Mouse (Mus musculus) limb, embryonic 11.5 days (tissue): ENCODE results near the gene Apopt1. TPM values are rescaled to one million over a fixed set of nuclear protein-coding genes. Genes with fewer than 3 reads are reported as not detected.
"Not testable (repeated sequence)": the region's sequence is repeated elsewhere in the genome, so short reads cannot be mapped to it uniquely, and the experiment has no call there.

ENCODE experiments used
- ATAC-seq: fragments of 200-750 bp; cut with Nextera tagmentation; 2 replicates; pipeline ENCODE4 v1.8.0; 2017; ENCODE audit warnings: low read depth; ENCODE audit not compliant: insufficient number of reproducible peaks, low FRiP score, low TSS enrichment
- DNase-seq: peaks from one replicate; pipeline ENCODE4 v3.0.0-alpha.2; 2015; ENCODE audit warnings: low spot score
- H3K27ac ChIP-seq: fragments of 300-500 bp; sonication (generic); replicated peaks from 2 replicates; pipeline ENCODE4 v1.5.1; 2014; ENCODE audit warnings: low read depth, mild to moderate bottlenecking, low read length
- H3K27me3 ChIP-seq: fragments of 300-500 bp; sonication (generic); 2 replicates; pipeline ENCODE4 v1.6.1; 2014; ENCODE audit warnings: mild to moderate bottlenecking, low read length, mixed read lengths; ENCODE audit not compliant: control insufficient read depth, insufficient read depth
- H3K36me3 ChIP-seq: fragments of 300-500 bp; sonication (generic); 2 replicates; pipeline ENCODE4 v1.6.1; 2014; ENCODE audit warnings: mild to moderate bottlenecking, low read length, moderate library complexity, mixed read lengths; ENCODE audit not compliant: control insufficient read depth, insufficient read depth
- H3K4me1 ChIP-seq: fragments of 300-500 bp; sonication (generic); 2 replicates; pipeline ENCODE4 v1.6.1; 2014; ENCODE audit warnings: low read length, mixed read lengths; ENCODE audit not compliant: control insufficient read depth, insufficient read depth
- H3K4me2 ChIP-seq: fragments of 300-500 bp; sonication (generic); 2 replicates; pipeline ENCODE4 v1.6.1; 2014; ENCODE audit warnings: low read depth, mild to moderate bottlenecking, moderate library complexity; ENCODE audit not compliant: severe bottlenecking
- H3K4me3 ChIP-seq: fragments of 300-500 bp; sonication (generic); 2 replicates; pipeline ENCODE4 v1.5.1; 2014; ENCODE audit warnings: low read depth, low read length
- H3K9ac ChIP-seq: fragments of 300-500 bp; sonication (generic); 2 replicates; pipeline ENCODE4 v1.6.1; 2014; ENCODE audit warnings: mild to moderate bottlenecking, low read length
- H3K9me3 ChIP-seq: fragments of 300-500 bp; sonication (generic); 2 replicates; pipeline ENCODE4 v1.6.1; 2016; ENCODE audit warnings: low read length; ENCODE audit not compliant: control insufficient read depth
- WGBS: fragments of 180-500 bp; shearing (Covaris S2); extraction: QIAGEN DNeasy Blood & Tissue Kit; methylation state at CpG from one replicate; pipeline ENCODE4 v1.1.7; 2014; 5-methylcytosine and 5-hydroxymethylcytosine counted together
- polyA plus RNA-seq: library from polyadenylated mRNA; unstranded; fragments of >200 nt; fragmentation: Nextera tagmentation; extraction: Ambion mirVana; gene quantifications from 2 replicates; pipeline ENCODE4 v1.2.1, GENCODE M21; 2014

Apopt1 gene
- polyA plus RNA-seq, 1 experiment from 2014 or later: 55.1 TPM

GRCm38 (mm10) chr12:111736676-111737075 is 23.6 kb downstream of the Apopt1 start:
- H3K9ac ChIP-seq, H3K4me2 ChIP-seq, H3K4me1 ChIP-seq, H3K36me3 ChIP-seq, H3K9me3 ChIP-seq, DNase-seq, H3K27me3 ChIP-seq, H3K4me3 ChIP-seq, H3K27ac ChIP-seq, ATAC-seq: not testable (repeated sequence)
- 89% methylated on average over 8 of the region's 8 CpGs for WGBS

GRCm38 (mm10) chr12:111737370-111737769 is 24.3 kb downstream of the Apopt1 start:
- DNase-seq (no peak), ATAC-seq (no peak)
- no peaks in the 10 kb centered on the region for H3K9me3 ChIP-seq

GRCm38 (mm10) chr12:111738754-111739153 is 25.7 kb downstream of the Apopt1 start:
- ATAC-seq: no peak

More at GRCm38 (mm10) chr12:111737370-111737769, 24.3 kb downstream of the Apopt1 start:
- Histone ChIP-seq H3K4me1 (no peaks in the 10 kb centered on the region), H3K4me3 (no peak overlapping the region), H3K27me3 (no peaks in the 10 kb centered on the region), H3K4me2 (no peak overlapping the region), H3K9ac (no peak overlapping the region), H3K27ac (no peak overlapping the region), H3K36me3 (no peaks in the 10 kb centered on the region)
- 70% methylated on average over 9 of the region's 9 CpGs for WGBS

GRCm38 (mm10) chr12:111741338-111741737 is 28.3 kb downstream of the Apopt1 start:
- no peak overlapping the region for H3K4me2 ChIP-seq
- no peaks in the 10 kb centered on the region for H3K27me3 ChIP-seq
- H3K9ac ChIP-seq: no peak overlapping the region
- ATAC-seq (no peak), DNase-seq (no peak)
- no peaks in the 10 kb centered on the region for H3K36me3 ChIP-seq
- 0 out of 2 replicates have a peak, but pooled peaks cover 1% of the 10 kb centered on the region for H3K4me1 ChIP-seq
- H3K4me3 ChIP-seq: no peak overlapping the region
- no peaks in the 10 kb centered on the region for H3K9me3 ChIP-seq
- no peak overlapping the region for H3K27ac ChIP-seq
- 42% methylated on average over 8 of the region's 8 CpGs for WGBS

More at GRCm38 (mm10) chr12:111738754-111739153, 25.7 kb downstream of the Apopt1 start:
- Histone ChIP-seq H3K27ac (no peak overlapping the region), H3K4me3 (no peak overlapping the region), H3K4me1 (no peaks in the 10 kb centered on the region), H3K4me2 (no peak overlapping the region), H3K27me3 (no peaks in the 10 kb centered on the region), H3K9ac (no peak overlapping the region), H3K9me3 (no peaks in the 10 kb centered on the region), H3K36me3 (no peaks in the 10 kb centered on the region)
- WGBS: 13% methylated on average over 3 of the region's 3 CpGs
- peak; percentile 70 for DNase-seq

GRCm38 (mm10) chr12:111743419-111743818 is 30.4 kb downstream of the Apopt1 start:
- Histone ChIP-seq H3K36me3 (no peaks in the 10 kb centered on the region), H3K9ac (no peak overlapping the region), H3K27ac (no peak overlapping the region), H3K4me1 (0 out of 2 replicates have a peak, but pooled peaks cover 3% of the 10 kb centered on the region), H3K4me2 (no peak overlapping the region), H3K4me3 (no peak overlapping the region), H3K27me3 (no peaks in the 10 kb centered on the region), H3K9me3 (no peaks in the 10 kb centered on the region)
- ATAC-seq (no peak), DNase-seq (no peak)
- WGBS: 71% methylated on average over 2 of the region's 2 CpGs

GRCm38 (mm10) chr12:111743981-111744423 is 30.9 kb downstream of the Apopt1 start:
- Histone ChIP-seq H3K9me3 (no peaks in the 10 kb centered on the region), H3K4me2 (no peak overlapping the region), H3K4me3 (no peak overlapping the region), H3K36me3 (no peaks in the 10 kb centered on the region), H3K4me1 (0 out of 2 replicates have a peak, but pooled peaks cover 3% of the 10 kb centered on the region), H3K9ac (no peak overlapping the region), H3K27me3 (no peaks in the 10 kb centered on the region), H3K27ac (no peak overlapping the region)
- 85% methylated on average over 11 of the region's 11 CpGs for whole genome bisulfite sequencing
- DNase-seq: no peak
- no peak for ATAC-seq

- H3K27ac ChIP-seq: no peak overlapping the region
Measured at GRCm38 (mm10) chr12:111745274-111745673, 32.2 kb downstream of the Apopt1 start.

GRCm38 (mm10) chr12:111746091-111746490 is 33.0 kb downstream of the Apopt1 start:
- H3K27me3 ChIP-seq: no peaks in the 10 kb centered on the region
- H3K36me3 ChIP-seq: no peaks in the 10 kb centered on the region
- H3K4me1 ChIP-seq: 0 out of 2 replicates have a peak, but pooled peaks cover 3% of the 10 kb centered on the region
- no peak for ATAC-seq
- no peak for DNase-seq
- no peaks in the 10 kb centered on the region for H3K9me3 ChIP-seq
- no peak overlapping the region for H3K9ac ChIP-seq
- no peak overlapping the region for H3K4me3 ChIP-seq
- WGBS: 72% methylated on average over 5 of the region's 5 CpGs
- no peak overlapping the region for H3K4me2 ChIP-seq
- no peak overlapping the region for H3K27ac ChIP-seq

More at GRCm38 (mm10) chr12:111745274-111745673, 32.2 kb downstream of the Apopt1 start:
- 71% methylated on average over 6 of the region's 6 CpGs for WGBS
- Histone ChIP-seq H3K9me3 (no peaks in the 10 kb centered on the region), H3K4me3 (no peak overlapping the region), H3K27me3 (no peaks in the 10 kb centered on the region), H3K9ac (no peak overlapping the region), H3K4me1 (0 out of 2 replicates have a peak, but pooled peaks cover 3% of the 10 kb centered on the region), H3K36me3 (no peaks in the 10 kb centered on the region), H3K4me2 (no peak overlapping the region)
- DNase-seq: no peak
- no peak for ATAC-seq

GRCm38 (mm10) chr12:111747421-111747820 is 34.4 kb downstream of the Apopt1 start:
- 0 out of 2 replicates have a peak, but pooled peaks cover 3% of the 10 kb centered on the region for H3K4me1 ChIP-seq
- H3K27ac ChIP-seq: no peak overlapping the region
- no peak overlapping the region for H3K9ac ChIP-seq
- no peak for DNase-seq
- H3K4me2 ChIP-seq: no peak overlapping the region
- no peaks in the 10 kb centered on the region for H3K27me3 ChIP-seq
- H3K9me3 ChIP-seq: no peaks in the 10 kb centered on the region
- H3K4me3 ChIP-seq: no peak overlapping the region
- no peaks in the 10 kb centered on the region for H3K36me3 ChIP-seq
- WGBS: 81% methylated on average over 7 of the region's 7 CpGs
- no peak for ATAC-seq
